Mouse (Mus musculus) common myeloid progenitor, adult 5-6 weeks (primary cell): ENCODE results near the gene E2f7. TPM values are rescaled to one million over a fixed set of nuclear protein-coding genes. Genes with fewer than 3 reads are reported as not detected.

Experiments
- ATAC-seq: replicated peaks from 2 replicates; pipeline ENCODE4 v1.8.0; 2016; ENCODE audit warnings: low read depth, mild to moderate bottlenecking, moderate TSS enrichment, inconsistent platforms; ENCODE audit not compliant: poor library complexity, severe bottlenecking
- total RNA-seq: library from RNA; stranded (forward); fragments of 200-1000, 187-1606 nt; gene quantifications from 2 replicates; pipeline ENCODE4 v1.2.3, GENCODE M21; 2017

E2f7 gene
- 3.7 and 14.0 TPM in 2 replicates for total RNA-seq

- peak; percentile 97 for ATAC-seq
Observed at GRCm38 (mm10) chr10:110744686-110745639, at the start of gene E2f7. Gene E2f7 (plus strand): TSS chr10:110745439.

GRCm38 (mm10) chr10:110701276-110701675 is 44.0 kb upstream of the E2f7 start:
- ATAC-seq: no peak

- peak; percentile 54; the same call in 1 of the 2 replicates for ATAC-seq
Observed at GRCm38 (mm10) chr10:110705672-110706071, 39.6 kb upstream of the E2f7 start.

DNA sequence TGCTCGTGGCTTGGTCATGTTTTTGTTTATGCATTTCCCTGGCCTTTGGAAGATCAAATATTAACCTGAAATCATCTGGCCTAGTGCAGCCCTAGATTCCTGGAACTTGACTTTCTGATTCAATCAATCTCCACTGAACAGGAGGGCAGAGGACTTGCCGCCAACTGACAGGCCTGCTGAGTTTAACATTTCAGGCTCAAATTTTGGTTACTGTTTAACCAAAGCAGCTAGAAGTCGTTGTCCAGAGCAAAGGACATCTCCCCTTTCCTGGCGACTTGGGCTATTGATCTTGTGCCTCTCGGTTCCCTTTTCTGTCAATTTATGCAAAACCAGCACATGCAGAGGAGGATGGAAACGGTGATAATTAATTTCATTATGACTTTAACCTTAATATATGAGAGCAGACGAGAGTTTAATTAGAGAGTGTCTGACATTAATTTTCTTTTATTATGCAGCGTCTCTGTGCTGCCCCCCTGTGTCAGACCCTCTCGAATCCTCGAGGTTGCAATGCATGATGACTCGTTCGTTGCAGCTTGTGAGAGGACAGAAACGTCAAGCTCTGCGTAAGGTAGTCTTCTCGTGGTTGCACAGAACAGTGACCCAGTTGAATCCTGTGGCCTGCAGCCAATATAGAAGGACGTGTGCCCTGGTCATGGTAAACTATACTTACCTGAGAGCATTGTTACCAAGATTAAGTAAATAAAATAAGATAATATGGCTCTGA is 37.7 kb upstream of the E2f7 start:
- no peak for ATAC-seq

DNA sequence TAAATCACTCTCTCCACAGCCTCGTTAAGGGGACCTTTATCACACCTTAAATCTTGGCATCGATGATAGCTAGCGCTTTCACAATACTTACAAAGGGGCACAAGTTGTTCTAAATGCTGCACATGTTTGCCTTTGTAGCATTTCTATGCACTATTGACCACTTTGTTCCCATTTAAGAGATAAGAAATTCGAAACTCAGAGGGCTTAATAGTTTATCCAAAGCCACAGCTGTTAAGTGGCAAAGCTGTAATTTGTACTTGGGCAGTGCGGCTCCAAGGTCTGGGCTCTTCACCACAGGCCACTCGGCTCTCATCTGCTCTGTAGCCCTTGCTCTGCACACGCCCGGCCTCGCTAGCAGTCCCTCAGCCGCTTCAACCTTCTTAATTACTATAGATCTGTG is 28.4 kb upstream of the E2f7 start:
- no peak for ATAC-seq

- no peak for ATAC-seq
Observed at GRCm38 (mm10) chr10:110726431-110726830, 18.8 kb upstream of the E2f7 start.

DNA sequence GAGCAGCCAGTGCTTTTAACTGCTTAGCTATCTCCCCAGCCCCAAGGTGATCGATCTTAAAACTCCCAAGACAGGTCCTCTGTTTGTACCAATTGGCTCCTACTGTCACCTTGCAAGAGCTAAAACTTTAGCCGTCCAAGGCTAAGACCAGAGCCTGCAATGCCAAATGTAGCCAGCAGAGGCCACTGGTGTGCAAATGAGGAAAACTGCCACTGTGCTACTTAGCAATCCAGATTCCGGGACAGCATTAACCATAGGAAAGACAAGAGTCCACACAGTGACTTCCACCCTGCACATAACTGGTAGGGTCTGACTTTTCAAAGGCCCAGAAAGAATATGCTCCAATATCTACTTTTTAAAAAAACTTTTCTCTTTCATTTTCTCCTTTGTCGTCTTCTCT is 17.4 kb upstream of the E2f7 start:
- ATAC-seq: peak; percentile 99

- peak; percentile 100 for ATAC-seq
Observed at GRCm38 (mm10) chr10:110733343-110733742, 11.9 kb upstream of the E2f7 start.

GRCm38 (mm10) chr10:110743701-110744100 is 1.5 kb upstream of the E2f7 start:
- ATAC-seq: no peak

- no peak for ATAC-seq
Observed at GRCm38 (mm10) chr10:110744120-110744519, 1.1 kb upstream of the E2f7 start.

GRCm38 (mm10) chr10:110745640-110746032 is 397 bp downstream of the E2f7 start:
- no peak; the same call in 1 of the 2 replicates for ATAC-seq

DNA sequence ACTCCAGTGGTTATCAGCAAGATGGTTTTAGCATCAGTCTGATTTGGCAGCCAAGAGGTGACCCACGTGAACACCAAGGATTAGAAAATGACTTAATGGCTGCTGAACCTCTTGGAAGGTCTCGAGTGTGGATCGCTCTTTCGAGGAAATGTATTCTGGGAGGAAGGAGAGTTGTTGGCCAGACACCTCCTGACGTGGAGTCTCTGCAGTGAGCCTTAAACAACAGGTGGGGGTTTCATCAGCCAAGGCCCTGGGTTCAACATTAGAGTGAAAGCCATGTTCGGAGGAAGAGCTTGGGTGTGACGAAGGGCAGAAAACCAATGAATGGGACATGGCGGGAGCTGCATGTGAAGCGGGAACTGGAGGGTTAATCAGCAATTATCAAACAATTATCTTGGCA is 3.8 kb downstream of the E2f7 start:
- no peak for ATAC-seq

GRCm38 (mm10) chr10:110749510-110750305 is 4.5 kb downstream of the E2f7 start:
- no peak for ATAC-seq

DNA sequence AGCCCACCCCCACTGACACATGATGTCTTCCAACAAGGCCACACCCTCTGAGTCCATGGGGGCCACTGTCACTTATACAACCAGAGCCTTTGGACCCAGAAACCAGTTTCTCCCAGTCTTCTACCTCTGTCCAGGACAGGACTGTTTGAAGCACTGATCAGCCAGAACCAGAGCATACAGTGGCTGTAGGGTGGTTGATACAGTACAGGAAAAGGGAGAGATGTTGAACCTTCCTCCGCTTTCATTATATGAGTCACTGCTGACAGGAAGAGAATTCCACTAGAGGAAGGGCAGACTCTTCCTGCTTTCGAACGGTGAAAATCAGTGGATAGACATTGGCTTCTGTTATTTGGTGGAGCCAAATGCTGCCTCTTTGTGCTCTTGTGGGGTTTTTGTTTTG is 7.6 kb downstream of the E2f7 start:
- ATAC-seq: no peak

DNA sequence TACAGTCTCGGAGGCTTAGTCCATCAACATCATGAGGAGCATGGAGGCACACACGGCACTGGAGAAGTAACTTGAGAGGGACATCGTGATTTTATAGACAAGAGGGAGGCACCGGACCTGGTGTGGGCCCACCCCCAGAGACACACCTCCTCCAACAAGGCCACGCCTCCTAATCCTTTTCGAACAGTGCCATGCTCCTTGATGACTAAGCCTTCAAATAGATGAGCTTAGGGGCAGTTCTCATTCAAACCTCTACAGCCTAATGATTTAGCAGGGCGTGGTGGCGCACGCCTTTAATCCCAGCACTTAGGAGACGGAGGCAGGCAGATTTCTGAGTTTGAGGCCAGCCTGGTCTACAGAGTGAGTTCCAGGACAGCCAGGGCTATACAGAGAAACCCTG is 10.3 kb downstream of the E2f7 start:
- no peak for ATAC-seq

GRCm38 (mm10) chr10:110756271-110756793 is 11.1 kb downstream of the E2f7 start:
- ATAC-seq: no peak

DNA sequence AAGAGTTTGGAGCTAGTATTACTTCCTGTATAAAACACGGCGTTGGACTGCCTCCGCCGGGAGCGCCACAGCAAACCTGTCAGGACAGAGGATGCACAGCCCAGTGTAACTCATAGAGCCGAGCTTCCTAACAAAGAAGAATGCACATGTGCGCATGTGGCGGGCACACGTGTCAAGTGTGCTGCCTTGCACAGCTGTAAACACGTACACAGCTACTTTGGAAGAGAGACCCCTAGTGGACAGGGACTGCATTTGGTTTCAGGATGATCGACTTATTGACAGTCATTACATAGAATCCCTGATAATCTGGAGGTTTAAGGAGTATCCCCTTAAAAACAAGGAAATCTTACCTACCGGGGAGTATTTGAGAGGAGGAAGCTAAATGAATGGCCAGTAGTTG is 15.3 kb downstream of the E2f7 start:
- peak; percentile 82 for ATAC-seq

GRCm38 (mm10) chr10:110762134-110762884 is 17.1 kb downstream of the E2f7 start:
- no peak for ATAC-seq

DNA sequence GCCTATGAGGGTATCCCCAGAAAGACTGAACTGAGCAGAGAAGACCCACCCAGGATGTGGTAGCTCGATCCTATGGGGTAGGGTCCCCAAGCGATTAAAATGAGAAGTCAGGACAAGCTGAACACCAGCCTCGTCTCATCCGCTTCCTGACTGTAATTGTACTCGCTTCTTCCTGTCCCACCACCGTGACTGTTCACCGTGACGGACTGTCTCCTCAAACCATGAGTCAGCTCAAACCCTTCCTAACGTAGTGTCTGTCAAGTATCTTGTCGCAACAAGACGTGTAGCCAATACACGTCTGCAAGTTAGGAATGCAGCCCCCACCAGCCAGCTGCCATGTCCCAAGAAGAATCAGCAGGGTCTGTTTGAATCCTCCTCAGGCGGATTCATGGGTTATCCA is 18.2 kb downstream of the E2f7 start:
- no peak for ATAC-seq
